In the genomic region with DNA sequence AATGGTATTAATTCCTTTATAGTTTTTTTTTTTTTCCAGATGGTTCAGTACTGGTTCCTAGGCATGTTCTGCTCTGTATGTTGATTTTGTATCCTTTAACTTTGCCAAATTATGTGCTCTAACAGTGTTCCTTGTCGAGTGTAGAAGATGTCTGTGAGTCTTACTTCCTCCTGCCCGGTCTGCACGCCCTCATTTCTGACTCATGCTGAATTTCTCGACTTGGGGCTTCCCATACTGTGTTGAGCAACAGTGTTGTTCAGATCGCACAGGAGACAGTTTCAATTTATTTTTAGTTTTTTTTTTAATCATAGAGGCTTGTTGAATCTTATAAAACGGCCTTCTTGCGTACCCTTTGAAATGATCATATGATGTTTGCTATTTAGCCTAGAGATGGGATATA, we compare ENCODE assay signal across 25 mouse cellular contexts. TPM values are rescaled to one million over a fixed set of nuclear protein-coding genes. Genes with fewer than 3 reads are reported as not detected.
DNase-seq lines count a peak whose midpoint lies in the region; ATAC-seq and TF ChIP-seq lines count a peak whose summit lies in the region.
"Had no signal": no experiment of that assay in that cellular context is flagged by ENCODE, and none has a peak within 500 bp of the region (broad histone marks: within the 10 kb centered on the region; RNA-seq: fewer than 3 reads in every experiment).

No protein-coding gene starts in this region.

- H3K9me3 ChIP-seq in liver, postnatal 0 days (ENCODE audit: low read length) = no peaks in the 10 kb centered on the region
- H3K9me3 ChIP-seq in liver, embryonic 12.5 days (replicated peaks) = no peaks in the 10 kb centered on the region
- H3K9me3 ChIP-seq in hindbrain, embryonic 14.5 days (ENCODE audit: control insufficient read depth, low read length) = no peaks in the 10 kb centered on the region
- H3K9me3 ChIP-seq in hindbrain, embryonic 11.5 days (ENCODE audit: control insufficient read depth, low read length) = no peaks in the 10 kb centered on the region
- H3K9me3 ChIP-seq: embryonic facial prominence, embryonic 13.5 days; forebrain, embryonic 12.5 days; heart, embryonic 15.5 days; hindbrain, embryonic 13.5 days; midbrain, embryonic 10.5 days had no signal

- H3K4me1 ChIP-seq in liver, postnatal 0 days (ENCODE audit: insufficient read depth) = no peaks in the 10 kb centered on the region
- H3K4me1 ChIP-seq in liver, embryonic 12.5 days = no peaks in the 10 kb centered on the region
- no peaks in the 10 kb centered on the region for H3K4me1 ChIP-seq in hindbrain, embryonic 14.5 days (replicated peaks; ENCODE audit: control insufficient read depth, insufficient read depth, low read length)
- no peaks in the 10 kb centered on the region for H3K4me1 ChIP-seq in hindbrain, embryonic 11.5 days (replicated peaks; ENCODE audit: control insufficient read depth, insufficient read depth, low read length)
- H3K4me1 ChIP-seq: embryonic facial prominence, embryonic 13.5 days; forebrain, embryonic 12.5 days; heart, embryonic 15.5 days; hindbrain, embryonic 13.5 days; midbrain, embryonic 10.5 days had no signal

- no peaks in the 10 kb centered on the region for H3K27me3 ChIP-seq in liver, postnatal 0 days (ENCODE audit: insufficient read depth, low read length)
- H3K27me3 ChIP-seq in liver, embryonic 12.5 days (replicated peaks) = no peaks in the 10 kb centered on the region
- H3K27me3 ChIP-seq in hindbrain, embryonic 14.5 days (ENCODE audit: control insufficient read depth, insufficient read depth, low read length) = no peaks in the 10 kb centered on the region
- no peaks in the 10 kb centered on the region for H3K27me3 ChIP-seq in hindbrain, embryonic 11.5 days (ENCODE audit: control insufficient read depth, insufficient read depth, low read length)
- H3K27me3 ChIP-seq: embryonic facial prominence, embryonic 13.5 days; forebrain, embryonic 12.5 days; heart, embryonic 15.5 days; hindbrain, embryonic 13.5 days; Patski had no signal

- no peak for DNase-seq in liver, postnatal 0 days
- DNase-seq in 416B (ENCODE audit: low read depth) = peak; percentile 88
- peak; percentile 14 for DNase-seq in adipocyte (ENCODE audit: low spot score)
- DNase-seq in kidney, postnatal 36 days = no peak
- no peak for DNase-seq in hindbrain, embryonic 14.5 days (ENCODE audit: low spot score)
- no peak for DNase-seq in hindbrain, embryonic 11.5 days (ENCODE audit: low spot score)
- DNase-seq: cerebellum, adult 11-12 months; gastrocnemius, postnatal 36 days; kidney, adult 11 months; kidney, postnatal 25 days; left cerebral cortex, postnatal 4 days; thymus, postnatal 4 days had no signal

- no peak for TF ChIP-seq EP300 in liver, postnatal 0 days (IDR thresholded peaks at IDR 0.05; ENCODE audit: low read depth)

- no peak overlapping the region for H3K4me3 ChIP-seq in liver, postnatal 0 days (ENCODE audit: low read depth, low read length)
- no peak overlapping the region for H3K4me3 ChIP-seq in liver, embryonic 12.5 days
- H3K4me3 ChIP-seq in macrophage (ENCODE audit: inconsistent target) = peak overlapping the region; percentile 23
- no peak overlapping the region for H3K4me3 ChIP-seq in hindbrain, embryonic 14.5 days (replicated peaks; ENCODE audit: low read length)
- no peak overlapping the region for H3K4me3 ChIP-seq in hindbrain, embryonic 11.5 days (ENCODE audit: low read depth, low read length)
- H3K4me3 ChIP-seq: embryonic facial prominence, embryonic 13.5 days; forebrain, embryonic 12.5 days; heart, embryonic 15.5 days; hindbrain, embryonic 13.5 days; midbrain, embryonic 10.5 days; myocyte had no signal

- no peak for ATAC-seq in liver, postnatal 0 days
- no peak for ATAC-seq in liver, embryonic 12.5 days
- no peak for ATAC-seq in hindbrain, embryonic 14.5 days (ENCODE audit: low FRiP score)
- no peak for ATAC-seq in hindbrain, embryonic 11.5 days (ENCODE audit: low FRiP score)
- ATAC-seq: Patski had no signal

- peak overlapping the region; percentile 18; the same call in 1 of the 2 replicates for H3K4me2 ChIP-seq in liver, postnatal 0 days (ENCODE audit: low read depth, low read length)
- no peak overlapping the region for H3K4me2 ChIP-seq in liver, embryonic 12.5 days
- H3K4me2 ChIP-seq in hindbrain, embryonic 14.5 days (replicated peaks) = no peak overlapping the region
- H3K4me2 ChIP-seq in hindbrain, embryonic 11.5 days (replicated peaks; ENCODE audit: low read depth, low read length) = no peak overlapping the region
- H3K4me2 ChIP-seq: embryonic facial prominence, embryonic 13.5 days; forebrain, embryonic 12.5 days; heart, embryonic 15.5 days; hindbrain, embryonic 13.5 days had no signal

- no peak for TF ChIP-seq CTCF in liver, postnatal 0 days (IDR thresholded peaks at IDR 0.05; ENCODE audit: low read depth)

- H3K27ac ChIP-seq in liver, postnatal 0 days (ENCODE audit: low read depth) = no peak overlapping the region
- no peak overlapping the region for H3K27ac ChIP-seq in liver, embryonic 12.5 days
- H3K27ac ChIP-seq in macrophage = peak overlapping the region; percentile 78
- no peak overlapping the region for H3K27ac ChIP-seq in hindbrain, embryonic 14.5 days
- H3K27ac ChIP-seq in hindbrain, embryonic 11.5 days (ENCODE audit: low read depth, low read length) = no peak overlapping the region
- H3K27ac ChIP-seq: embryonic facial prominence, embryonic 13.5 days; forebrain, embryonic 12.5 days; heart, embryonic 15.5 days; hindbrain, embryonic 13.5 days; liver, embryonic 14.5 days; midbrain, embryonic 10.5 days had no signal

- H3K9ac ChIP-seq in liver, postnatal 0 days (replicated peaks) = no peak overlapping the region
- H3K9ac ChIP-seq in liver, embryonic 12.5 days = no peak overlapping the region
- H3K9ac ChIP-seq in hindbrain, embryonic 14.5 days = no peak overlapping the region
- H3K9ac ChIP-seq in hindbrain, embryonic 11.5 days (ENCODE audit: low read depth, low read length) = no peak overlapping the region
- H3K9ac ChIP-seq: embryonic facial prominence, embryonic 13.5 days; forebrain, embryonic 12.5 days; heart, embryonic 15.5 days; hindbrain, embryonic 13.5 days; liver, embryonic 14.5 days had no signal

- peaks cover 6% of the 10 kb centered on the region; the same call in 1 of the 2 replicates for H3K79me2 ChIP-seq in macrophage (ENCODE audit: inconsistent target)

- 40% methylated on average over 7 of the region's 7 CpGs for WGBS in liver, postnatal 0 days (ENCODE audit: insufficient replicate concordance)
- 36% methylated on average over 7 of the region's 7 CpGs for WGBS in liver, embryonic 12.5 days (ENCODE audit: insufficient replicate concordance)
- 0% methylated on average over 7 of the region's 7 CpGs for WGBS in macrophage (ENCODE audit: missing documents)
- WGBS in hindbrain, embryonic 14.5 days = 88% methylated on average over 7 of the region's 7 CpGs
- WGBS in hindbrain, embryonic 11.5 days = 89% methylated on average over 7 of the region's 7 CpGs

- H3K36me3 ChIP-seq in liver, postnatal 0 days (replicated peaks; ENCODE audit: insufficient read depth, low read length) = no peaks in the 10 kb centered on the region
- no peaks in the 10 kb centered on the region for H3K36me3 ChIP-seq in liver, embryonic 12.5 days
- peaks cover 19% of the 10 kb centered on the region for H3K36me3 ChIP-seq in macrophage (ENCODE audit: inconsistent target)
- H3K36me3 ChIP-seq in hindbrain, embryonic 14.5 days (replicated peaks; ENCODE audit: control insufficient read depth, insufficient read depth) = no peaks in the 10 kb centered on the region
- H3K36me3 ChIP-seq in hindbrain, embryonic 11.5 days (ENCODE audit: control insufficient read depth, insufficient read depth, low read length) = no peaks in the 10 kb centered on the region
- H3K36me3 ChIP-seq: embryonic facial prominence, embryonic 13.5 days; forebrain, embryonic 12.5 days; heart, embryonic 15.5 days; hindbrain, embryonic 13.5 days; midbrain, embryonic 10.5 days had no signal

RNA-seq across cellular contexts. Expression of gene Gm49368, which starts 26.7 kb away (rescaled TPM):
- polyA plus RNA-seq in liver, postnatal 0 days (2015; fragmentation: Nextera tagmentation; extraction: Ambion mirVana) = 0.51 TPM in 1 of 2 replicates, not detected in the other
- not detected in 2 replicates for polyA plus RNA-seq in liver, embryonic 12.5 days (2016; fragmentation: Nextera tagmentation; extraction: Ambion mirVana)
- 1 to 10 TPM in 14 of 26 experiments, under 1 TPM in 6, not detected in 6; 0.18 to 5.5 (median 1.8) TPM for total RNA-seq in macrophage (2018; cell fraction: chromatin; rRNA removed)
- total RNA-seq in macrophage (2018; cell fraction: cytosol; rRNA removed) = 1 to 10 TPM in 22 of 26 experiments, under 1 TPM in 4; 0.33 to 4.3 (median 1.5) TPM
- 1 to 10 TPM in 20 of 26 experiments, under 1 TPM in 2, not detected in 4; 0.15 to 8.6 (median 4.3) TPM for total RNA-seq in macrophage (2018; cell fraction: nucleus; rRNA removed)
- polyA plus RNA-seq in macrophage (2018) = 1.0 to 2.2 TPM (median 1.6 TPM) in 3 replicates
- polyA plus RNA-seq in hindbrain, embryonic 14.5 days (2014; fragmentation: Nextera tagmentation; extraction: Ambion mirVana) = not detected in 2 replicates
- not detected in 2 replicates for polyA plus RNA-seq in hindbrain, embryonic 11.5 days (2014; fragmentation: Nextera tagmentation; extraction: Ambion mirVana)
- total RNA-seq: layer of hippocampus, postnatal 25 days; left cerebral cortex, postnatal 4 days had no signal
- polyA plus RNA-seq: brain, embryonic 14.5 days; embryonic facial prominence, embryonic 13.5 days; forebrain, embryonic 12.5 days; heart, embryonic 15.5 days; hindbrain, embryonic 13.5 days; midbrain, embryonic 10.5 days; myocyte; Patski; testis, adult 2 months had no signal

RNA-seq across cellular contexts. Expression of gene Itgam, which starts 26.7 kb away (rescaled TPM):
- polyA plus RNA-seq in liver, postnatal 0 days (2015; fragmentation: Nextera tagmentation; extraction: Ambion mirVana) = 5.1 and 6.1 TPM in 2 replicates
- 2.1 and 2.2 TPM in 2 replicates for polyA plus RNA-seq in liver, embryonic 12.5 days (2016; fragmentation: Nextera tagmentation; extraction: Ambion mirVana)
- total RNA-seq in macrophage (2018; cell fraction: chromatin; rRNA removed) = 100 to 1,000 TPM in 9 of 26 experiments, 10 to 100 TPM in 17; 12.4 to 206 (median 88.6) TPM
- 100 to 1,000 TPM in 13 of 26 experiments, 10 to 100 TPM in 13; 60.7 to 159 (median 99.7) TPM for total RNA-seq in macrophage (2018; cell fraction: cytosol; rRNA removed)
- 100 to 1,000 TPM in 25 of 26 experiments, 10 to 100 TPM in 1; 39.2 to 519 (median 212) TPM for total RNA-seq in macrophage (2018; cell fraction: nucleus; rRNA removed)
- polyA plus RNA-seq in macrophage (2018) = 101 to 216 TPM (median 128 TPM) in 3 replicates
- 0.60 and 0.88 TPM in 2 replicates for polyA plus RNA-seq in hindbrain, embryonic 14.5 days (2014; fragmentation: Nextera tagmentation; extraction: Ambion mirVana)
- polyA plus RNA-seq in hindbrain, embryonic 11.5 days (2014; fragmentation: Nextera tagmentation; extraction: Ambion mirVana) = 0.42 TPM in 2 replicates
- polyA plus RNA-seq: Patski had no signal

RNA-seq across cellular contexts. Expression of gene Itgax, which starts 40.2 kb away (rescaled TPM):
- 0.26 and 0.34 TPM in 2 replicates for polyA plus RNA-seq in liver, postnatal 0 days (2015; fragmentation: Nextera tagmentation; extraction: Ambion mirVana)
- polyA plus RNA-seq in liver, embryonic 12.5 days (2016; fragmentation: Nextera tagmentation; extraction: Ambion mirVana) = 0.17 and 0.19 TPM in 2 replicates
- total RNA-seq in macrophage (2018; cell fraction: chromatin; rRNA removed) = 10 to 100 TPM in 9 of 26 experiments, 1 to 10 TPM in 9, under 1 TPM in 7, not detected in 1; 0.23 to 33.9 (median 8.9) TPM
- total RNA-seq in macrophage (2018; cell fraction: cytosol; rRNA removed) = 1 to 10 TPM in 20 of 26 experiments, under 1 TPM in 6; 0.51 to 9.1 (median 2.7) TPM
- total RNA-seq in macrophage (2018; cell fraction: nucleus; rRNA removed) = 10 to 100 TPM in 12 of 26 experiments, 1 to 10 TPM in 13, under 1 TPM in 1; 0.87 to 24.2 (median 6.0) TPM
- polyA plus RNA-seq in macrophage (2018) = 4.4 to 10.4 TPM (median 7.7 TPM) in 3 replicates
- polyA plus RNA-seq in hindbrain, embryonic 14.5 days (2014; fragmentation: Nextera tagmentation; extraction: Ambion mirVana) = 0.09 TPM in 1 of 2 replicates, not detected in the other
- not detected in 2 replicates for polyA plus RNA-seq in hindbrain, embryonic 11.5 days (2014; fragmentation: Nextera tagmentation; extraction: Ambion mirVana)
- polyA plus RNA-seq: embryonic facial prominence, embryonic 13.5 days; hindbrain, embryonic 13.5 days; midbrain, embryonic 10.5 days; myocyte had no signal

Comparison
In these comparisons a context has a peak if more than half of its experiments do, and no peak if none do; other contexts are left out.
1. DNase-seq: peak in 416B (single experiment) and adipocyte (single experiment); none in liver, postnatal 0 days (single experiment), kidney, postnatal 36 days (0 of 2), hindbrain, embryonic 14.5 days (single experiment) and hindbrain, embryonic 11.5 days (single experiment).
2. RNA of gene Itgam, which starts 26.7 kb away (polyA plus RNA-seq): 101 to 216 TPM in macrophage; 5.1 to 6.1 TPM in liver, postnatal 0 days, 2.1 to 2.2 TPM in liver, embryonic 12.5 days, 0.60 to 0.88 TPM in hindbrain, embryonic 14.5 days and 0.42 TPM in hindbrain, embryonic 11.5 days; every median in the first group is over 10 times any median in the second.